In genomic region chr6:145340657-145341146, GRCm38 (mm10) we compare ENCODE assay signal across 8 mouse cellular contexts.
DNase-seq lines count a peak whose midpoint lies in the region; ATAC-seq and TF ChIP-seq lines count a peak whose summit lies in the region.

No protein-coding gene starts in this region.

- ATAC-seq in heart, embryonic 12.5 days (ENCODE audit: insufficient number of reproducible peaks, low FRiP score), result peak; percentile 97
- ATAC-seq in kidney, postnatal 0 days (replicated peaks; ENCODE audit: low FRiP score, low read depth), result peak; percentile 96
- ATAC-seq in liver, embryonic 12.5 days, result peak; percentile 96
- peak; percentile 97 for ATAC-seq in stomach, embryonic 15.5 days (ENCODE audit: insufficient read depth, low FRiP score, low read depth)

- no peak for TF ChIP-seq CTCF in C2C12 (IDR thresholded peaks at IDR 0.05; ENCODE audit: control insufficient read depth, insufficient read depth, insufficient read length)
- no peak for TF ChIP-seq CTCF in brain, embryonic 14.5 days (IDR thresholded peaks at IDR 0.05; ENCODE audit: borderline replicate concordance, extremely low read depth, insufficient read depth, insufficient read length)
- 0 out of 2 replicates have a peak, but pooled peaks have one; percentile 1 for TF ChIP-seq CTCF in kidney, postnatal 0 days (IDR thresholded peaks at IDR 0.05; ENCODE audit: low read depth)

- H3K4me3 ChIP-seq in C2C12 (ENCODE audit: insufficient read depth, poor library complexity, severe bottlenecking), result peak overlapping the region; percentile 41
- H3K4me3 ChIP-seq in erythroblast, embryonic 14.5 days (replicated peaks), result peak overlapping the region; percentile 63
- peak overlapping the region; percentile 51 for H3K4me3 ChIP-seq in heart, embryonic 12.5 days
- H3K4me3 ChIP-seq in kidney, postnatal 0 days (replicated peaks; ENCODE audit: low read depth, low read length), result peak overlapping the region; percentile 36
- H3K4me3 ChIP-seq in liver, embryonic 12.5 days, result peak overlapping the region; percentile 60
- H3K4me3 ChIP-seq in stomach, embryonic 15.5 days (replicated peaks), result peak overlapping the region; percentile 52

- under 1% methylated on average over 37 of the region's 37 CpGs for WGBS in heart, embryonic 12.5 days
- WGBS in kidney, postnatal 0 days, result under 1% methylated on average over 36 of the region's 37 CpGs
- under 1% methylated on average over 36 of the region's 37 CpGs for WGBS in liver, embryonic 12.5 days (ENCODE audit: insufficient replicate concordance)
- WGBS in stomach, embryonic 15.5 days, result under 1% methylated on average over 37 of the region's 37 CpGs

- peak overlapping the region; percentile 56 for H3ac ChIP-seq in C2C12 (ENCODE audit: control insufficient read depth, insufficient read length, low read depth)

- H3K79me3 ChIP-seq in C2C12 (ENCODE audit: low read depth), result no peaks in the 10 kb centered on the region

- peak; percentile 98 for DNase-seq in brain, embryonic 14.5 days (ENCODE audit: low read depth)
- peak; percentile 98 for DNase-seq in kidney, postnatal 0 days (ENCODE audit: low spot score)
- DNase-seq in natural killer cell, adult 2 months (ENCODE audit: low spot score in 2 of 2), result peak; percentile 99

- peak overlapping the region; percentile 95 for H3K4me2 ChIP-seq in heart, embryonic 12.5 days
- H3K4me2 ChIP-seq in kidney, postnatal 0 days (ENCODE audit: low read length), result peak overlapping the region; percentile 66
- peak overlapping the region; percentile 93 for H3K4me2 ChIP-seq in liver, embryonic 12.5 days
- peak overlapping the region; percentile 96 for H3K4me2 ChIP-seq in stomach, embryonic 15.5 days

- peak; percentile 95 for TF ChIP-seq POLR2A in brain, embryonic 14.5 days (IDR thresholded peaks at IDR 0.05; ENCODE audit: borderline replicate concordance, extremely low read depth, insufficient read depth, insufficient read length, poor library complexity, severe bottlenecking)

- peak overlapping the region; percentile 75 for H3K27ac ChIP-seq in heart, embryonic 12.5 days (ENCODE audit: poor library complexity, severe bottlenecking)
- H3K27ac ChIP-seq in kidney, postnatal 0 days, result peak overlapping the region; percentile 93
- peak overlapping the region; percentile 77; the same call in 1 of the 2 replicates for H3K27ac ChIP-seq in liver, embryonic 12.5 days
- H3K27ac ChIP-seq in stomach, embryonic 15.5 days, result peak overlapping the region; percentile 94

- peaks cover 20% of the 10 kb centered on the region for H3K4me1 ChIP-seq in erythroblast, embryonic 14.5 days (ENCODE audit: control insufficient read depth)
- H3K4me1 ChIP-seq in heart, embryonic 12.5 days (replicated peaks), result peaks cover 25% of the 10 kb centered on the region
- no peaks in the 10 kb centered on the region for H3K4me1 ChIP-seq in kidney, postnatal 0 days (replicated peaks; ENCODE audit: insufficient read depth, low read length)
- H3K4me1 ChIP-seq in liver, embryonic 12.5 days, result peaks cover 38% of the 10 kb centered on the region
- 0 out of 2 replicates have a peak, but pooled peaks cover 10% of the 10 kb centered on the region for H3K4me1 ChIP-seq in stomach, embryonic 15.5 days

- H3K9me3 ChIP-seq in erythroblast, embryonic 14.5 days (ENCODE audit: control insufficient read depth, low read length), result peaks cover 7% of the 10 kb centered on the region; the same call in 1 of the 2 replicates
- no peaks in the 10 kb centered on the region for H3K9me3 ChIP-seq in heart, embryonic 12.5 days (replicated peaks)
- H3K9me3 ChIP-seq in kidney, postnatal 0 days (replicated peaks; ENCODE audit: low read length), result no peaks in the 10 kb centered on the region
- no peaks in the 10 kb centered on the region for H3K9me3 ChIP-seq in liver, embryonic 12.5 days (replicated peaks)
- H3K9me3 ChIP-seq in stomach, embryonic 15.5 days, result no peaks in the 10 kb centered on the region

- H3K36me3 ChIP-seq in C2C12 (ENCODE audit: control insufficient read depth, insufficient read depth), result no peaks in the 10 kb centered on the region
- no peaks in the 10 kb centered on the region for H3K36me3 ChIP-seq in erythroblast, embryonic 14.5 days (ENCODE audit: control insufficient read depth)
- H3K36me3 ChIP-seq in heart, embryonic 12.5 days, result no peaks in the 10 kb centered on the region
- no peaks in the 10 kb centered on the region for H3K36me3 ChIP-seq in kidney, postnatal 0 days (ENCODE audit: insufficient read depth, low read length)
- H3K36me3 ChIP-seq in liver, embryonic 12.5 days, result no peaks in the 10 kb centered on the region
- no peaks in the 10 kb centered on the region for H3K36me3 ChIP-seq in stomach, embryonic 15.5 days

- H3K9ac ChIP-seq in heart, embryonic 12.5 days, result peak overlapping the region; percentile 62
- H3K9ac ChIP-seq in kidney, postnatal 0 days (ENCODE audit: low read depth, low read length), result peak overlapping the region; percentile 55
- H3K9ac ChIP-seq in liver, embryonic 12.5 days, result peak overlapping the region; percentile 63
- 0 out of 2 replicates have a peak overlapping the region, but pooled peaks have one; percentile 6 for H3K9ac ChIP-seq in stomach, embryonic 15.5 days

- no peaks in the 10 kb centered on the region for H3K79me2 ChIP-seq in C2C12 (ENCODE audit: control insufficient read depth, insufficient read depth)

- H3K27me3 ChIP-seq in C2C12 (ENCODE audit: control insufficient read depth, insufficient read depth, insufficient read length), result no peaks in the 10 kb centered on the region
- peaks cover 24% of the 10 kb centered on the region for H3K27me3 ChIP-seq in erythroblast, embryonic 14.5 days (ENCODE audit: control insufficient read depth)
- peaks cover 22% of the 10 kb centered on the region for H3K27me3 ChIP-seq in heart, embryonic 12.5 days (replicated peaks)
- no peaks in the 10 kb centered on the region for H3K27me3 ChIP-seq in kidney, postnatal 0 days (ENCODE audit: insufficient read depth, low read length)
- H3K27me3 ChIP-seq in liver, embryonic 12.5 days (replicated peaks), result peaks cover 25% of the 10 kb centered on the region
- H3K27me3 ChIP-seq in stomach, embryonic 15.5 days (replicated peaks), result no peaks in the 10 kb centered on the region

TF ChIP-seq in C2C12, 6 proteins besides CTCF, POLR2A, EP300 and RAD21:
- TF ChIP-seq CEBPB (IDR thresholded peaks at IDR 0.05; ENCODE audit: low read depth) (no peak), MYOG (IDR thresholded peaks at IDR 0.05; ENCODE audit: control insufficient read depth, extremely low read depth, insufficient read length) (no peak), MYOD1 (IDR thresholded peaks at IDR 0.05; ENCODE audit: control insufficient read depth, insufficient read length, low read depth) (no peak), FOSL1 (IDR thresholded peaks at IDR 0.05; ENCODE audit: insufficient read depth, low read length, poor library complexity, severe bottlenecking) (no peak), USF1 (IDR thresholded peaks at IDR 0.05; ENCODE audit: low read depth) (no peak), MAX (IDR thresholded peaks at IDR 0.05) (peak; percentile 67)

Comparison
In these comparisons a context has a peak if more than half of its experiments do, and no peak if none do; other contexts are left out.
1. Peak in every context shown above with its lines: DNase-seq, ATAC-seq, H3K4me3 ChIP-seq and H3K27ac ChIP-seq.
2. H3K9ac ChIP-seq: peak in every context shown above with its lines; median percentile 63 in liver, embryonic 12.5 days; 62 in heart, embryonic 12.5 days; 55 in kidney, postnatal 0 days; 6 in stomach, embryonic 15.5 days.